Mouse (Mus musculus): ENCODE data around the gene Rhoc. TPM values are rescaled to one million over a fixed set of nuclear protein-coding genes. Genes with fewer than 3 reads are reported as not detected.

The Rhoc gene
- total and polyA plus RNA-seq, 3 experiments = 0.21 TPM; not detected in 2

DNA sequence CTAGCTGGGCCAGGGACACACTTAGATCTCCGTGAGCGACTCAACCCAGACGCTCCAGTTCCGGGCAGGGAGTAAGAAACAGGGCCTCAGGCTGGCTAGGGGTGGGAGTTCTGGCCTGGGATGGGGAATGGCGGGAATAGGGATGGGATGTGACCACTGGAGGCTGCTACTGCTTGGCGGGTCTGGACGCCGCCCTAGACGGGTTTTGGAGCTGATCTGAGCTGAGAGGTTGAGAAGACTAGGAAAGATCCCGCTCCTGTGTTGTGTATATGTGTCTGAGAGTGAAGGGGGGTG is 1.1 kb downstream of the Rhoc start:
- Histone ChIP-seq H3K36me3 (ENCODE audit: control insufficient read depth in 1 of 2, insufficient read depth in 2 of 2, low read length in 2 of 2) (peaks cover 0 to 19% of the 10 kb centered on the region in 2 experiments; a peak in 2 of 4 replicates), H3K4me1 (ENCODE audit: control insufficient read depth in 1 of 2, insufficient read depth in 2 of 2, low read length in 2 of 2) (peaks cover 12 to 13% of the 10 kb centered on the region in 2 experiments), H3K27ac (ENCODE audit: control insufficient read depth, low read depth, low read length) (no peak overlapping the region), H3K27me3 (ENCODE audit: control insufficient read depth in 1 of 2, insufficient read depth in 2 of 2, low read length in 2 of 2) (no peaks in the 10 kb centered on the region), H3K9me3 (replicated peaks; ENCODE audit: insufficient read depth, low read length) (no peaks in the 10 kb centered on the region), H3K79me2 (ENCODE audit: control insufficient read depth, insufficient read depth, low read length, poor library complexity) (no peaks in the 10 kb centered on the region), H3K9ac (ENCODE audit: control insufficient read depth, low read depth, low read length, poor library complexity, severe bottlenecking) (no peak overlapping the region), H3K4me3 (ENCODE audit: control insufficient read depth in 1 of 2, insufficient read depth in 1 of 2, low read depth in 2 of 2, low read length in 2 of 2) (no peak overlapping the region)
- no peak for TF ChIP-seq MYB (IDR thresholded peaks at IDR 0.05; ENCODE audit: low read depth, low read length)
- TF ChIP-seq NELFE (IDR thresholded peaks at IDR 0.05; ENCODE audit: low read depth, low read length) = no peak
- TF ChIP-seq HCFC1 (IDR thresholded peaks at IDR 0.05; ENCODE audit: low read depth, low read length) = no peak
- no peak for TF ChIP-seq CHD1 (IDR thresholded peaks at IDR 0.05; ENCODE audit: low read depth, low read length)
- no peak for TF ChIP-seq JUND (IDR thresholded peaks at IDR 0.05; ENCODE audit: low read depth, low read length)
- no peak for TF ChIP-seq MAZ (IDR thresholded peaks at IDR 0.05; ENCODE audit: low read depth, low read length)
- TF ChIP-seq MXI1 (IDR thresholded peaks at IDR 0.05; ENCODE audit: low read depth, low read length) = no peak
- no peak for TF ChIP-seq TAL1 (IDR thresholded peaks at IDR 0.05; ENCODE audit: low read length)
- TF ChIP-seq MAFK (IDR thresholded peaks at IDR 0.05; ENCODE audit: borderline replicate concordance, low read depth, low read length) = no peak
- no peak for TF ChIP-seq GABPA (IDR thresholded peaks at IDR 0.05; ENCODE audit: low read depth, low read length)
- no peak for TF ChIP-seq CTCF (IDR thresholded peaks at IDR 0.05 in 2 of 3, conservative IDR thresholded peaks at IDR 0.05 in 1 of 3; ENCODE audit: control insufficient read depth in 1 of 3, insufficient read depth in 1 of 3, low read depth in 2 of 3, low read length in 3 of 3, poor library complexity in 1 of 3, severe bottlenecking in 1 of 3)
- no peak for TF ChIP-seq SMC3 (IDR thresholded peaks at IDR 0.05; ENCODE audit: low read depth, low read length)
- TF ChIP-seq E2F4 (IDR thresholded peaks at IDR 0.05; ENCODE audit: borderline replicate concordance, low read depth, low read length) = no peak
- TF ChIP-seq USF2 (IDR thresholded peaks at IDR 0.05; ENCODE audit: borderline replicate concordance in 1 of 2, insufficient read depth in 1 of 2, low read depth in 1 of 2, low read length in 2 of 2) = no peak
- TF ChIP-seq POLR2A (IDR thresholded peaks at IDR 0.05; ENCODE audit: control insufficient read depth in 1 of 2, insufficient read depth in 1 of 2, low read depth in 1 of 2, low read length in 2 of 2, poor library complexity in 1 of 2) = no peak
- TF ChIP-seq USF1 (IDR thresholded peaks at IDR 0.05; ENCODE audit: low read depth, low read length) = no peak
- no peak for TF ChIP-seq MEF2A (IDR thresholded peaks at IDR 0.05; ENCODE audit: extremely low read depth, insufficient replicate concordance, low read depth, low read length, poor library complexity, severe bottlenecking)
- no peak for TF ChIP-seq GATA1 (IDR thresholded peaks at IDR 0.05; ENCODE audit: low read depth, low read length)
- no peak for DNase-seq (ENCODE audit: low read depth, low spot score)

DNA sequence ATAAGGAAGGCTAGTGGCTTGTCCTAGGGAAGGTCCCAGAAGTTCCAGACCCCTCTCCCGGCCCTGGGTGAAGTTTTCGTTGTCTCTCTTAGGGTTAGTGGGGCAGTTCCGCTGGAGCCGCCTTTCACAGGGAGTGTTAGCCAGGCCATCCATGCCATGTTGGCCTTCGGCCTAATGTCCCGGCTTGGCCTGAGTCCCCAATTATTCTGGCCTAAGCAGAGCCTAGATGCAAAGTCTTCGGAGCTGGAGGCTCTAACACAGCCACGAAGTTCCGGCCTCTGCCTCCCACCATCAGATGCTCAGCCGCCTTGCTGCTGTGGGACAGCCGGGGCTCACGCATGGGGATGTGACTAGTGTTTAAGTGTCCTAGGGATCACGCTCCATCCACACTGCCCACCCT is 1.6 kb downstream of the Rhoc start:
- no peak for DNase-seq (ENCODE audit: low read depth, low spot score)

More for the DNA sequence above, 1.6 kb downstream of the Rhoc start:
- no peaks in the 10 kb centered on the region for H3K27me3 ChIP-seq (ENCODE audit: control insufficient read depth in 1 of 2, insufficient read depth in 2 of 2, low read length in 2 of 2)
- H3K4me1 ChIP-seq (ENCODE audit: control insufficient read depth in 1 of 2, insufficient read depth in 2 of 2, low read length in 2 of 2) = peaks cover 12 to 14% of the 10 kb centered on the region in 2 experiments
- H3K36me3 ChIP-seq (ENCODE audit: control insufficient read depth in 1 of 2, insufficient read depth in 2 of 2, low read length in 2 of 2) = peaks cover 0 to 20% of the 10 kb centered on the region in 2 experiments; a peak in 2 of 4 replicates
- no peak overlapping the region for H3K9ac ChIP-seq (ENCODE audit: control insufficient read depth, low read depth, low read length, poor library complexity, severe bottlenecking)
- TF ChIP-seq JUND (IDR thresholded peaks at IDR 0.05; ENCODE audit: low read depth, low read length) (no peak), NELFE (IDR thresholded peaks at IDR 0.05; ENCODE audit: low read depth, low read length) (no peak), MAZ (IDR thresholded peaks at IDR 0.05; ENCODE audit: low read depth, low read length) (no peak), UBTF (IDR thresholded peaks at IDR 0.05; ENCODE audit: borderline replicate concordance, insufficient read depth, low read depth, low read length) (no peak), USF2 (IDR thresholded peaks at IDR 0.05; ENCODE audit: borderline replicate concordance in 1 of 2, insufficient read depth in 1 of 2, low read depth in 1 of 2, low read length in 2 of 2) (no peak), MAX (IDR thresholded peaks at IDR 0.05; ENCODE audit: low read length) (no peak), MXI1 (IDR thresholded peaks at IDR 0.05; ENCODE audit: low read depth, low read length) (no peak), ETS1 (IDR thresholded peaks at IDR 0.05; ENCODE audit: low read depth, low read length) (no peak), KAT2A (conservative IDR thresholded peaks at IDR 0.05; ENCODE audit: low read depth, low read length) (no peak), TCF12 (IDR thresholded peaks at IDR 0.05; ENCODE audit: low read depth, low read length) (no peak)
- H3K79me2 ChIP-seq (ENCODE audit: control insufficient read depth, insufficient read depth, low read length, poor library complexity) = no peaks in the 10 kb centered on the region
- H3K4me3 ChIP-seq (ENCODE audit: control insufficient read depth in 1 of 2, insufficient read depth in 1 of 2, low read depth in 2 of 2, low read length in 2 of 2) = no peak overlapping the region
- H3K27ac ChIP-seq (ENCODE audit: control insufficient read depth, low read depth, low read length) = no peak overlapping the region
- no peaks in the 10 kb centered on the region for H3K9me3 ChIP-seq (replicated peaks; ENCODE audit: insufficient read depth, low read length)

Measured in MEL (cell line).